Mouse (Mus musculus) heart, embryonic 13.5 days (tissue): Measurements from ENCODE around the gene Pum2. TPM values are rescaled to one million over a fixed set of nuclear protein-coding genes. Genes with fewer than 3 reads are reported as not detected.
"Not testable (repeated sequence)": the region's sequence is repeated elsewhere in the genome, so short reads cannot be mapped to it uniquely, and the experiment has no call there.

Experiments used
- ATAC-seq: fragments of 200-750 bp; cut with Nextera tagmentation; 2 replicates; pipeline ENCODE4 v1.8.0; 2017; ENCODE audit warnings: moderate TSS enrichment; ENCODE audit not compliant: insufficient number of reproducible peaks, low FRiP score, low TSS enrichment; ENCODE audit errors: extremely low read depth
- H3K27ac ChIP-seq: fragments of 300-500 bp; sonication (generic); replicated peaks from 2 replicates; pipeline ENCODE4 v1.5.1; 2015; ENCODE audit warnings: moderate library complexity, mild to moderate bottlenecking, inconsistent platforms
- H3K27me3 ChIP-seq: fragments of 300-500 bp; sonication (generic); replicated peaks from 2 replicates; pipeline ENCODE4 v1.6.1; 2015; ENCODE audit warnings: mild to moderate bottlenecking, inconsistent platforms
- H3K36me3 ChIP-seq: fragments of 300-500 bp; sonication (generic); 2 replicates; pipeline ENCODE4 v1.6.1; 2015; ENCODE audit warnings: mild to moderate bottlenecking, inconsistent platforms
- H3K4me1 ChIP-seq: fragments of 300-500 bp; sonication (generic); 2 replicates; pipeline ENCODE4 v1.6.1; 2015; ENCODE audit warnings: inconsistent platforms
- H3K4me2 ChIP-seq: fragments of 300-500 bp; sonication (generic); 2 replicates; pipeline ENCODE4 v1.6.1; 2015; ENCODE audit warnings: inconsistent platforms, mild to moderate bottlenecking, moderate library complexity
- H3K4me3 ChIP-seq: fragments of 300-500 bp; sonication (generic); 2 replicates; pipeline ENCODE4 v1.5.1; 2015; ENCODE audit warnings: moderate library complexity, mild to moderate bottlenecking, inconsistent platforms
- H3K9ac ChIP-seq: fragments of 300-500 bp; sonication (generic); 2 replicates; pipeline ENCODE4 v1.6.1; 2015; ENCODE audit warnings: inconsistent platforms, mild to moderate bottlenecking, moderate library complexity
- H3K9me3 ChIP-seq: fragments of 300-500 bp; sonication (generic); 2 replicates; pipeline ENCODE4 v1.6.1; 2016; ENCODE audit warnings: inconsistent platforms
- WGBS: fragments of 180-500 bp; shearing (Covaris S2); methylation state at CpG from one replicate; pipeline ENCODE4 v1.1.7; 2015; ENCODE audit warnings: mixed read lengths; 5-methylcytosine and 5-hydroxymethylcytosine counted together
- polyA plus RNA-seq: library from polyadenylated mRNA; unstranded; fragments of >200 nt; fragmentation: Nextera tagmentation; extraction: Ambion mirVana; gene quantifications from 2 replicates; pipeline ENCODE4 v1.2.1, GENCODE M21; 2015

The Pum2 gene
- polyA plus RNA-seq, 1 experiment from 2014 or later = 24.0 TPM

GRCm38 (mm10) chr12:8669846-8670245, 4.1 kb upstream of the Pum2 start:
- no peaks in the 10 kb centered on the region for H3K9me3 ChIP-seq
- 0 out of 2 replicates have a peak overlapping the region, but pooled peaks have one; percentile 40 for H3K27ac ChIP-seq
- H3K36me3 ChIP-seq = no peaks in the 10 kb centered on the region
- H3K4me1 ChIP-seq = peaks cover 19% of the 10 kb centered on the region
- H3K27me3 ChIP-seq = no peaks in the 10 kb centered on the region
- H3K4me3 ChIP-seq = no peak overlapping the region
- WGBS = 61% methylated on average over 3 of the region's 3 CpGs
- no peak overlapping the region for H3K4me2 ChIP-seq
- H3K9ac ChIP-seq = no peak overlapping the region
- ATAC-seq = no peak

- H3K36me3 ChIP-seq = peaks cover 4% of the 10 kb centered on the region; the same call in 1 of the 2 replicates
- H3K9me3 ChIP-seq = no peaks in the 10 kb centered on the region
- peaks cover 40% of the 10 kb centered on the region for H3K4me1 ChIP-seq
- H3K4me2 ChIP-seq = peak overlapping the region; percentile 69
- no peaks in the 10 kb centered on the region for H3K27me3 ChIP-seq
- ATAC-seq = no peak
- H3K9ac ChIP-seq = peak overlapping the region; percentile 100
- peak overlapping the region; percentile 93 for H3K4me3 ChIP-seq
- WGBS = 36% methylated on average over 17 of the region's 17 CpGs
- peak overlapping the region; percentile 98 for H3K27ac ChIP-seq
These were observed 587 bp upstream of the Pum2 start for GRCm38 (mm10) chr12:8673121-8673973.

GRCm38 (mm10) chr12:8674377-8674864, 487 bp downstream of the Pum2 start:
- ATAC-seq = peak; percentile 76
- peak overlapping the region; percentile 98 for H3K27ac ChIP-seq
- H3K9me3 ChIP-seq = no peaks in the 10 kb centered on the region
- WGBS = under 1% methylated on average over 41 of the region's 62 CpGs
- peak overlapping the region; percentile 93 for H3K4me3 ChIP-seq
- peaks cover 4% of the 10 kb centered on the region; the same call in 1 of the 2 replicates for H3K36me3 ChIP-seq
- peak overlapping the region; percentile 100 for H3K9ac ChIP-seq
- peak overlapping the region; percentile 83 for H3K4me2 ChIP-seq
- no peaks in the 10 kb centered on the region for H3K27me3 ChIP-seq
- peaks cover 37% of the 10 kb centered on the region for H3K4me1 ChIP-seq

GRCm38 (mm10) chr12:8674891-8675341, 982 bp downstream of the Pum2 start:
- no peaks in the 10 kb centered on the region for H3K9me3 ChIP-seq
- H3K4me3 ChIP-seq = peak overlapping the region; percentile 93
- peaks cover 34% of the 10 kb centered on the region for H3K4me1 ChIP-seq
- H3K27ac ChIP-seq = peak overlapping the region; percentile 98
- no peaks in the 10 kb centered on the region for H3K27me3 ChIP-seq
- peak overlapping the region; percentile 83 for H3K4me2 ChIP-seq
- H3K36me3 ChIP-seq = peaks cover 4% of the 10 kb centered on the region
- ATAC-seq = no peak
- H3K9ac ChIP-seq = peak overlapping the region; percentile 100
- WGBS = under 1% methylated on average over 20 of the region's 20 CpGs

- Histone ChIP-seq H3K36me3 (peaks cover 7% of the 10 kb centered on the region), H3K9ac (peak overlapping the region; percentile 100), H3K27ac (peak overlapping the region; percentile 98), H3K9me3 (no peaks in the 10 kb centered on the region), H3K4me1 (peaks cover 31% of the 10 kb centered on the region), H3K4me2 (peak overlapping the region; percentile 83), H3K27me3 (no peaks in the 10 kb centered on the region), H3K4me3 (peak overlapping the region; percentile 93)
- no peak for ATAC-seq
- 2% methylated on average over 7 of the region's 7 CpGs for WGBS
These were observed 1.4 kb downstream of the Pum2 start for GRCm38 (mm10) chr12:8675361-8675760.

GRCm38 (mm10) chr12:8676341-8676740, 2.4 kb downstream of the Pum2 start:
- peaks cover 36% of the 10 kb centered on the region for H3K4me1 ChIP-seq
- H3K27ac ChIP-seq = no peak overlapping the region
- ATAC-seq = no peak
- WGBS = 77% methylated on average over 6 of the region's 6 CpGs
- peak overlapping the region; percentile 93 for H3K4me3 ChIP-seq
- H3K9me3 ChIP-seq = no peaks in the 10 kb centered on the region
- H3K9ac ChIP-seq = peak overlapping the region; percentile 75
- H3K36me3 ChIP-seq = peaks cover 14% of the 10 kb centered on the region
- no peaks in the 10 kb centered on the region for H3K27me3 ChIP-seq
- peak overlapping the region; percentile 83 for H3K4me2 ChIP-seq

- no peaks in the 10 kb centered on the region for H3K27me3 ChIP-seq
- H3K4me1 ChIP-seq = peaks cover 41% of the 10 kb centered on the region
- ATAC-seq = no peak
- no peaks in the 10 kb centered on the region for H3K9me3 ChIP-seq
- no peak overlapping the region for H3K9ac ChIP-seq
- no peak overlapping the region for H3K4me3 ChIP-seq
- no peak overlapping the region for H3K4me2 ChIP-seq
- peaks cover 14% of the 10 kb centered on the region for H3K36me3 ChIP-seq
- H3K27ac ChIP-seq = no peak overlapping the region
These were observed 4.0 kb downstream of the Pum2 start for GRCm38 (mm10) chr12:8677926-8678325.

- H3K4me2 ChIP-seq = peak overlapping the region; percentile 36
- no peak overlapping the region for H3K4me3 ChIP-seq
- H3K9ac ChIP-seq = no peak overlapping the region
- WGBS = 36% methylated on average over 1 of the region's 1 CpGs
- ATAC-seq = no peak
- H3K27me3 ChIP-seq = no peaks in the 10 kb centered on the region
- no peaks in the 10 kb centered on the region for H3K9me3 ChIP-seq
- peak overlapping the region; percentile 51 for H3K27ac ChIP-seq
- peaks cover 33% of the 10 kb centered on the region for H3K4me1 ChIP-seq
- peaks cover 16% of the 10 kb centered on the region for H3K36me3 ChIP-seq
These were observed 10.3 kb downstream of the Pum2 start for GRCm38 (mm10) chr12:8684200-8684599.

- H3K9ac ChIP-seq = no peak overlapping the region
- ATAC-seq = no peak
- no peaks in the 10 kb centered on the region for H3K27me3 ChIP-seq
- H3K9me3 ChIP-seq = no peaks in the 10 kb centered on the region
- peaks cover 16% of the 10 kb centered on the region for H3K36me3 ChIP-seq
- WGBS = 77% methylated on average over 3 of the region's 3 CpGs
- no peak overlapping the region for H3K4me2 ChIP-seq
- peaks cover 30% of the 10 kb centered on the region for H3K4me1 ChIP-seq
- no peak overlapping the region for H3K4me3 ChIP-seq
- H3K27ac ChIP-seq = peak overlapping the region; percentile 51
These were observed 11.1 kb downstream of the Pum2 start for GRCm38 (mm10) chr12:8685036-8685435.

- not testable (repeated sequence) for H3K4me2 ChIP-seq, ATAC-seq, H3K4me3 ChIP-seq, H3K9ac ChIP-seq, H3K27ac ChIP-seq, H3K27me3 ChIP-seq, H3K9me3 ChIP-seq
- 65% methylated on average over 3 of the region's 3 CpGs for WGBS
- Histone ChIP-seq H3K36me3 (peaks cover 20% of the 10 kb centered on the region), H3K4me1 (peaks cover 16% of the 10 kb centered on the region)
These were observed 15.9 kb downstream of the Pum2 start for GRCm38 (mm10) chr12:8689882-8690281.

- H3K4me3 ChIP-seq = no peak overlapping the region
- no peaks in the 10 kb centered on the region for H3K27me3 ChIP-seq
- H3K27ac ChIP-seq = no peak overlapping the region
- no peak overlapping the region for H3K4me2 ChIP-seq
- H3K9me3 ChIP-seq = no peaks in the 10 kb centered on the region
- peaks cover 36% of the 10 kb centered on the region for H3K36me3 ChIP-seq
- H3K4me1 ChIP-seq = 0 out of 2 replicates have a peak, but pooled peaks cover 3% of the 10 kb centered on the region
- WGBS = 63% methylated on average over 2 of the region's 2 CpGs
- ATAC-seq = no peak
- no peak overlapping the region for H3K9ac ChIP-seq
These were observed 25.0 kb downstream of the Pum2 start for GRCm38 (mm10) chr12:8698895-8699294.
